Mouse (Mus musculus) hematopoietic stem cell, adult 5-6 weeks (primary cell): ENCODE data around the gene Nrip3. TPM values are rescaled to one million over a fixed set of nuclear protein-coding genes. Genes with fewer than 3 reads are reported as not detected.

ENCODE experiments used
- ATAC-seq, 2 experiments: fragments of 125-278 bp in 1 of 2; replicated peaks in 1 of 2; 2 replicates each; pipeline ENCODE4 v1.8.0; 2016 to 2017; ENCODE audit warnings: inconsistent platforms in 2 of 2, mild to moderate bottlenecking in 2 of 2, moderate number of reproducible peaks in 2 of 2, low read depth in 1 of 2, moderate TSS enrichment in 1 of 2; ENCODE audit not compliant: low FRiP score in 2 of 2, poor library complexity in 2 of 2, severe bottlenecking in 2 of 2, insufficient read depth in 1 of 2, low TSS enrichment in 1 of 2
- total RNA-seq: library from RNA; stranded (forward); fragments of 172-1452, 232-1000 nt; gene quantifications from 2 replicates; pipeline ENCODE4 v1.2.3, GENCODE M21; 2017

The Nrip3 gene
- total RNA-seq, 1 experiment from 2014 or later: not detected

GRCm38 (mm10) chr7:109723697-109724096 is 58.1 kb downstream of the Nrip3 start, which contains the start of gene BC051019:
Gene BC051019, minus strand, starts transcription at chr7:109723850.
- ATAC-seq: no peak

DNA sequence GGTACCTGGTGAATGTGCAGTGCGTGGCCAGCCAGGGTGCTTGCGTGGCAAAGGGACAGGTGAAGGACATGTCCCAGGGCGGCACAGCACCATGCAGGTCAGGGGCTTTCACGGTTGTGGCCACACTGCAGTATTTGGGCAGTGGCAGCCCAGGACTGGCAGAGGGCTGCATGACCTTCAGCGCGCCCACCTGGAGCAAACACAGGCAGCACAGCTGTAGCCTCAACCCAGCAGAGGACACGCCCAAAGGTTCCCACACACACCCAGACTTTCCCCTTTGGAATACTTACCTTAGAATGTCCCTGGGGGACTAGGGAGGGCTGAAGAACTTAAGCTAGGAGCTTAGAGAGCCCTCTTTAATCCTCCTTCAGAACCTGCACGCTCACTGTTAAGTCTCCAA is 58.7 kb downstream of the Nrip3 start:
- no peak for ATAC-seq

DNA sequence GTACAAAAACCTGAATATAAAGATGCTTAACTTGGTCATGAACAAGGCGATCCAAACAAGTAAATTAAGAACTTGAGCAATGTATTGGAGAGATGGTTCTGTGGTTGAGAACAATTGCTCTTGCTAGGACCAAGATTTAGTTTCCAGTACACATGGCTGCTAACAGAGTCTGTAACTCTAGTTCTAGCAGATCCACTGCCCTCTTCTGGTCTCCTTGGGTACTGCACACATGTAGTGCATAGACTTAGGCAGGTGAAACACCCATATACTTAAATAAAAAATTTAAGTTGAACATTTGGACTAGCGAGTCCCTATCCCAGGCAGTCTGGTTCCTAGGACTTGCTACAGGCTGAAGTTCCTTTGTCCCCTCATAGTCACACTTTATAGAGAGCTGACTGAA is 59.2 kb downstream of the Nrip3 start:
- no peak for ATAC-seq

DNA sequence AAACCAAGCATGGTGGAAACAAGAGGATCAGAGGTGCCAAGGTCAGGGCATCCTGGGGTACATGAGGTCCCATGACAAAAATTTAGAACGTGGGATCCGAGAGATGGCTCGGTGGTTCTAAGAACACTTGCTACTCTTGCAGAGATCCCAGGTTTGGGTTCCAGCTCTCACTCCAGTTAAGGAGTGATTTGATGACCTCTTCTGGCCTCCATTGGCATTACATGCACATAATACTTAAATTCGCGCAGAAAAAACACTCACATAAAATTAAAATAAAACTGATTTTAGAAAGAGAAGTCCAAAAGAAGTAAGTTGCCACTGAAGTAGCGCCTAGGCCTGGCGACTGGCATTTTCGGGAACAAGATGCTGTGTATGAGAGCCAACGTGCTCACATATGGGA is 62.5 kb downstream of the Nrip3 start:
- no peak; a peak in 1 of 4 replicates for ATAC-seq

- ATAC-seq: no peak
These were observed 68.3 kb downstream of the Nrip3 start for GRCm38 (mm10) chr7:109713434-109713982.

- ATAC-seq: no peak
These were observed 69.6 kb downstream of the Nrip3 start for GRCm38 (mm10) chr7:109712198-109712597.

- ATAC-seq: no peak
These were observed 71.8 kb downstream of the Nrip3 start for GRCm38 (mm10) chr7:109710069-109710468.

GRCm38 (mm10) chr7:109708961-109709382 is 72.9 kb downstream of the Nrip3 start:
- ATAC-seq: no peak

Other genes with a start within 250 kb of the Nrip3 start
- gene St5, start 78.4 kb downstream of the Nrip3 start, total RNA-seq: 1.4 and 6.4 TPM in 2 replicates
- 20.6 and 31.3 TPM in 2 replicates for gene Akip1, start 78.3 kb downstream of the Nrip3 start, total RNA-seq
- gene BC051019, start 58.2 kb downstream of the Nrip3 start, total RNA-seq: not detected in 2 replicates
- not detected in 2 replicates for gene Ascl3, start 50.3 kb downstream of the Nrip3 start, total RNA-seq
- gene Tmem9b, start 29.1 kb downstream of the Nrip3 start, total RNA-seq: 16.5 and 18.5 TPM in 2 replicates
- gene Scube2, start 83.7 kb upstream of the Nrip3 start, total RNA-seq: not detected in 2 replicates
- 90.5 and 124 TPM in 2 replicates for gene Dennd5a, start 178.4 kb upstream of the Nrip3 start, total RNA-seq
- 37.3 and 39.4 TPM in 2 replicates for gene Tmem41b, start 204.9 kb upstream of the Nrip3 start, total RNA-seq
- gene Ipo7, start 236.2 kb upstream of the Nrip3 start, total RNA-seq: 205 and 310 TPM in 2 replicates